Mouse (Mus musculus) gastrocnemius, postnatal 25 days (tissue): ENCODE results near the gene Git1. TPM values are rescaled to one million over a fixed set of nuclear protein-coding genes. Genes with fewer than 3 reads are reported as not detected.
A peak's percentile ranks its signal among the peaks of the same experiment; 100 is the strongest.
"Not testable (repeated sequence)": the region's sequence is repeated elsewhere in the genome, so short reads cannot be mapped to it uniquely, and the experiment has no call there.

Source experiments
- DNase-seq: peaks from one replicate; pipeline ENCODE4 v3.0.0; 2022
- total RNA-seq, 2 experiments: library from RNA; stranded (reverse); gene quantifications; 1 replicate in 1 of 2; 2 replicates in 1 of 2; pipeline ENCODE4 v1.2.3; 2021

Gene Git1
- total RNA-seq, 2 experiments from 2014 or later: 24.1 to 24.6 TPM

DNA sequence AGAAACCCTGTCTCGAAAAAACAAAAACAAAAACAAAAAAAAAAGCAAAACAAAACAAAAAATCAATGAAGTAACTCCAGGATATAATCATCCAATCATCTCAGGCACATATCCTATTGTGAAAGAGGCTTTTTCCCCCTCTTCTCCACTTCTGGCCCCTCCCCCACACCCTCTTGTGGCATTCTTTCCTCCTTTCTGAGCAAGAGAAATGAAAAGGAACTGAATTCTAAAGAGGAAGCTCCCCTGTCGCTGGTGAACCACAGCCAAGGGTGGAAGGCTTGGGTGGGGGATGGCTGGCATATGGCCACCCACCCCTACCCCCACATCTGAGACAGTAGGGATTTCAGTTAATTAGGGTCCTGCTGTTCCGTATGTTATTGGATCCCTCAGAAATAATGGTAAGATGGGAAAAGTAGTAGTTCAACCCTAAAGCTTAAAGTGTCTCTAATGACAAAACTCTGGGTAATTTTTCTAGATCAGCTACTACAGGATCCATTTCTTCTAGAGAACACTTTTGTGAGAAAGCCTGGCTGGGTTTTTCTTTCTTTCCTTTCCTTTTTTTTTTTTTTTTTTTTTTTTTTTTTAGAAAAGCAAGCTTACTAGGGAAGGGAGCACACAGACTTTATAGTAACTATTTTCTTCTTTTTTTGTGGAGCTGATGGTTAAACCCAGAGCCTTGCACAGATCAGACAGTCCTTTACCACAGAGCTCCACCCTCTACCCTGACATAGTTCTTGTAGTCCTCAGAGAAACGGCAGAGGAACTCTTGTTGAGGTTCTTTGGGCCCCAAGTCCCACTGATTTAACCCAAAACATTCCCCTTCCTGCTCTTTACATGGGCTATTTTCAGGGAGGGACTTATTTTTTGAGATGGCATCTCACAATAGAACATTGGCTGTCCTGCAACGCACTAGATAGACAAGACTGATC is 27.5 kb downstream of the Git1 start:
- peak; percentile 13 for DNase-seq

- DNase-seq: no peak
Observed at GRCm38 (mm10) chr11:77525804-77526486, 32.6 kb downstream of the Git1 start.

GRCm38 (mm10) chr11:77528420-77528819 is 35.1 kb downstream of the Git1 start:
- not testable (repeated sequence) for DNase-seq

GRCm38 (mm10) chr11:77529644-77530043 is 36.3 kb downstream of the Git1 start:
- DNase-seq: no peak

- DNase-seq: no peak
Observed at GRCm38 (mm10) chr11:77530862-77531261, 37.5 kb downstream of the Git1 start.

GRCm38 (mm10) chr11:77532202-77532846 is 39.0 kb downstream of the Git1 start:
- no peak for DNase-seq

GRCm38 (mm10) chr11:77545261-77545660 is 51.9 kb downstream of the Git1 start:
- DNase-seq: no peak

Other genes starting within 250 kb of the Git1 start
- gene Coro6, start 31.2 kb upstream of the Git1 start, total RNA-seq: 100 to 1,000 TPM; 146 to 148 TPM
- gene Ankrd13b, start 3.9 kb upstream of the Git1 start, total RNA-seq: 1 to 10 TPM; 7.4 to 7.8 TPM
- 1 to 10 TPM in 1 of 2 experiments, under 1 TPM in 1; 0.26 to 2.1 TPM for gene Abhd15, start 21.6 kb downstream of the Git1 start, total RNA-seq
- gene Trp53i13, start 22.4 kb downstream of the Git1 start, total RNA-seq: 1 to 10 TPM; 3.6 to 3.7 TPM
- not detected for gene Gm10392, start 25.6 kb downstream of the Git1 start, total RNA-seq
- 10 to 100 TPM; 35.5 to 36.1 TPM for gene Taok1, start 114.3 kb downstream of the Git1 start, total RNA-seq
- gene Nufip2, start 192.6 kb downstream of the Git1 start, total RNA-seq: 10 to 100 TPM; 34.7 to 37.3 TPM
- not detected for gene Cryba1, start 231.7 kb downstream of the Git1 start, total RNA-seq